Mouse (Mus musculus) adrenal gland, postnatal 4 days (tissue): ENCODE data around the gene Arid3b. TPM values are rescaled to one million over a fixed set of nuclear protein-coding genes. Genes with fewer than 3 reads are reported as not detected.

ENCODE experiments used
- DNase-seq, 2 experiments: peaks; one replicate each; pipeline ENCODE4 v3.0.0; 2021 to 2022; ENCODE audit warnings: low spot score in 2 of 2, mixed read lengths in 2 of 2
- total RNA-seq, 2 experiments: library from RNA; stranded (reverse); gene quantifications; 2 replicates each; pipeline ENCODE4 v1.2.3; 2021

Arid3b gene
- total RNA-seq, 2 experiments from 2014 or later, result 4.1 to 6.3 TPM

- peak; percentile 87 to 96 for DNase-seq
Measured at GRCm38 (mm10) chr9:57831267-57832082, 5.1 kb downstream of the Arid3b start.

- no peak for DNase-seq
Measured at GRCm38 (mm10) chr9:57829812-57830557, 6.6 kb downstream of the Arid3b start.

- no peak for DNase-seq
Measured at GRCm38 (mm10) chr9:57823397-57823796, 13.2 kb downstream of the Arid3b start.

- DNase-seq, result no peak
Measured at GRCm38 (mm10) chr9:57822812-57823211, 13.8 kb downstream of the Arid3b start.

GRCm38 (mm10) chr9:57820186-57821080 is 16.2 kb downstream of the Arid3b start:
- DNase-seq, result no peak

GRCm38 (mm10) chr9:57817220-57817667 is 19.3 kb downstream of the Arid3b start:
- no peak for DNase-seq

GRCm38 (mm10) chr9:57814866-57815265 is 21.7 kb downstream of the Arid3b start:
- no peak for DNase-seq

- no peak for DNase-seq
Measured at GRCm38 (mm10) chr9:57814014-57814413, 22.6 kb downstream of the Arid3b start.

GRCm38 (mm10) chr9:57811793-57812733 is 24.5 kb downstream of the Arid3b start:
- no peak for DNase-seq

- no peak for DNase-seq
Measured at GRCm38 (mm10) chr9:57810691-57811090, 25.9 kb downstream of the Arid3b start.

GRCm38 (mm10) chr9:57808771-57809310 is 27.8 kb downstream of the Arid3b start:
- no peak for DNase-seq

GRCm38 (mm10) chr9:57807174-57807651 is 29.4 kb downstream of the Arid3b start:
- DNase-seq, result no peak

- DNase-seq, result no peak
Measured at GRCm38 (mm10) chr9:57806066-57806481, 30.5 kb downstream of the Arid3b start.

GRCm38 (mm10) chr9:57805087-57805737 is 31.4 kb downstream of the Arid3b start:
- DNase-seq, result no peak

- no peak for DNase-seq
Measured at GRCm38 (mm10) chr9:57803839-57804238, 32.8 kb downstream of the Arid3b start.

- no peak for DNase-seq
Measured at GRCm38 (mm10) chr9:57803047-57803446, 33.5 kb downstream of the Arid3b start.

- DNase-seq, result no peak
Measured at GRCm38 (mm10) chr9:57800325-57800975, 36.1 kb downstream of the Arid3b start.

GRCm38 (mm10) chr9:57798725-57799253 is 37.8 kb downstream of the Arid3b start:
- no peak for DNase-seq
